Mouse (Mus musculus) heart, embryonic 11.5 days (tissue): ENCODE data around the gene Nfyc. TPM values are rescaled to one million over a fixed set of nuclear protein-coding genes. Genes with fewer than 3 reads are reported as not detected.
A peak's percentile ranks its signal among the peaks of the same experiment; 100 is the strongest.

Experiments used
- ATAC-seq: fragments of 200-750 bp; cut with Nextera tagmentation; replicated peaks from 2 replicates; pipeline ENCODE4 v1.8.0; 2017; ENCODE audit warnings: moderate library complexity; ENCODE audit not compliant: insufficient number of reproducible peaks, low FRiP score, low TSS enrichment
- H3K27ac ChIP-seq: fragments of 300-500 bp; sonication (generic); 2 replicates; pipeline ENCODE4 v1.5.1; 2014; ENCODE audit warnings: mild to moderate bottlenecking, low read depth, low read length
- H3K27me3 ChIP-seq: fragments of 300-500 bp; sonication (generic); 2 replicates; pipeline ENCODE4 v1.6.1; 2014; ENCODE audit warnings: mild to moderate bottlenecking, low read length, mixed read lengths; ENCODE audit not compliant: control insufficient read depth, insufficient read depth
- H3K36me3 ChIP-seq: fragments of 300-500 bp; sonication (generic); 2 replicates; pipeline ENCODE4 v1.6.1; 2014; ENCODE audit warnings: mild to moderate bottlenecking, low read length, moderate library complexity, mixed read lengths; ENCODE audit not compliant: control insufficient read depth, insufficient read depth
- H3K4me1 ChIP-seq: fragments of 300-500 bp; sonication (generic); 2 replicates; pipeline ENCODE4 v1.6.1; 2014; ENCODE audit warnings: low read length; ENCODE audit not compliant: control insufficient read depth, insufficient read depth
- H3K4me2 ChIP-seq: fragments of 300-500 bp; sonication (generic); 2 replicates; pipeline ENCODE4 v1.6.1; 2014; ENCODE audit warnings: mild to moderate bottlenecking, moderate library complexity
- H3K4me3 ChIP-seq: fragments of 300-500 bp; sonication (generic); 2 replicates; pipeline ENCODE4 v1.5.1; 2014; ENCODE audit warnings: low read depth, low read length
- H3K9ac ChIP-seq: fragments of 300-500 bp; sonication (generic); 2 replicates; pipeline ENCODE4 v1.6.1; 2014; ENCODE audit warnings: mild to moderate bottlenecking, low read depth, low read length, moderate library complexity
- H3K9me3 ChIP-seq: fragments of 300-500 bp; sonication (generic); replicated peaks from 2 replicates; pipeline ENCODE4 v1.6.1; 2016; ENCODE audit warnings: low read length; ENCODE audit not compliant: control insufficient read depth
- WGBS: fragments of 180-500 bp; shearing (Covaris S2); extraction: QIAGEN DNeasy Blood & Tissue Kit; methylation state at CpG from one replicate; pipeline ENCODE4 v1.1.7; 2014; ENCODE audit not compliant: insufficient replicate concordance; 5-methylcytosine and 5-hydroxymethylcytosine counted together
- polyA plus RNA-seq: library from polyadenylated mRNA; unstranded; fragments of >200 nt; fragmentation: Nextera tagmentation; extraction: Ambion mirVana; gene quantifications from 2 replicates; pipeline ENCODE4 v1.2.1, GENCODE M21; 2014

The Nfyc gene
- polyA plus RNA-seq, 1 experiment from 2014 or later: 117 TPM

DNA sequence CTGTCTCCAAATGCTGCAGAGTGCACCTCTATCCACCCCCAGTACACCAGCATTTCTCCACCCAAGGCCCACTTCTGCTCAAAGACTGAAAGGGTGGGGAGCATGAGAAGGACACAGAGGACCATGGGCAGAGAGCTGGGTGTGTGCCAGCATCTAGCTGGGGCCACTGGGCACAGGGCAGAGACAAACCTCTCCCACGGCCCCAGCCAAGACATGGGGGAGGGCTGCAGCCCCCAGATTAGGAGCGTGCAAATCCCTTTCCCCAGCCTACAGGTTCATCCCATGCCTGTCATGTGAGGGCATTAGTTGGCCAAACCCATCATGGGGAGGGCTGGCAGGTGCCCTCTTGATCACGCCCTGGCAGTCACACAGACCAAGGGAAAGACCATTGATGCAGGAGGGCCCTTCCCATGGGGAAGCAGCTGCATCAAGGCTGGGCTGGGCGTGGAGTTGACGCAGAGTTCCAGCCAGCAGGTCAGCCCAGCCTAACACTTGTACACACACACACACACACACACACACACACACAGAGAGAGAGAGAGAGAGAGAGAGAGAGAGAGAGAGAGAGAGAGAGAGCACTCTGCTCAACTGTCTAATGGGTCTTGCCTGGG lies 97.3 kb downstream of the Nfyc start:
- no peak overlapping the region for H3K4me3 ChIP-seq
- H3K27ac ChIP-seq: no peak overlapping the region
- no peak overlapping the region for H3K4me2 ChIP-seq
- no peak for ATAC-seq
- no peak overlapping the region for H3K9ac ChIP-seq
- no peaks in the 10 kb centered on the region for H3K36me3 ChIP-seq
- 71% methylated on average over 5 of the region's 5 CpGs for WGBS
- peaks cover 17% of the 10 kb centered on the region for H3K4me1 ChIP-seq
- H3K27me3 ChIP-seq: peaks cover 59% of the 10 kb centered on the region
- no peaks in the 10 kb centered on the region for H3K9me3 ChIP-seq

DNA sequence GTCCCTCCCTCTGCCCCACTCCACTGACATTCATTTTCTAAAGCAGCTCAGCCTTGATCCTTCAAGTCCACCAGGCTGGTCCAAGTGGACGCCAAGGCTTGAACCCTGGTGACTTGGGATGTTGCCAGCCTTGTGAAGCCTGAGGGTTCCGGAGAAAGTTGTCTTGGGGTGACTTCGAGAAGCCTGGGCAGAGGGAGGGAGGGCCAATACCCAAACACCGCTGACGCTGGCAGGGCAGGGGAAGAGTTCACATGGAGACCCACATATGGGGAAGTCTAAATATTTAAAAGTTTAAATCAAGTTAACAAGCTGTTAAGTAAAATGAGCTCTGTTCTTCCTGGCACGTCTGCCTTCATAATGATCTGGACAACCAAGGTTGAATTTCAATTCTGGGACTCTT lies 98.6 kb downstream of the Nfyc start:
- 72% methylated on average over 6 of the region's 6 CpGs for WGBS
- no peaks in the 10 kb centered on the region for H3K9me3 ChIP-seq
- peaks cover 48% of the 10 kb centered on the region for H3K27me3 ChIP-seq
- no peak overlapping the region for H3K27ac ChIP-seq
- no peak for ATAC-seq
- no peaks in the 10 kb centered on the region for H3K36me3 ChIP-seq
- no peak overlapping the region for H3K4me3 ChIP-seq
- H3K9ac ChIP-seq: no peak overlapping the region
- peaks cover 20% of the 10 kb centered on the region for H3K4me1 ChIP-seq
- no peak overlapping the region for H3K4me2 ChIP-seq

DNA sequence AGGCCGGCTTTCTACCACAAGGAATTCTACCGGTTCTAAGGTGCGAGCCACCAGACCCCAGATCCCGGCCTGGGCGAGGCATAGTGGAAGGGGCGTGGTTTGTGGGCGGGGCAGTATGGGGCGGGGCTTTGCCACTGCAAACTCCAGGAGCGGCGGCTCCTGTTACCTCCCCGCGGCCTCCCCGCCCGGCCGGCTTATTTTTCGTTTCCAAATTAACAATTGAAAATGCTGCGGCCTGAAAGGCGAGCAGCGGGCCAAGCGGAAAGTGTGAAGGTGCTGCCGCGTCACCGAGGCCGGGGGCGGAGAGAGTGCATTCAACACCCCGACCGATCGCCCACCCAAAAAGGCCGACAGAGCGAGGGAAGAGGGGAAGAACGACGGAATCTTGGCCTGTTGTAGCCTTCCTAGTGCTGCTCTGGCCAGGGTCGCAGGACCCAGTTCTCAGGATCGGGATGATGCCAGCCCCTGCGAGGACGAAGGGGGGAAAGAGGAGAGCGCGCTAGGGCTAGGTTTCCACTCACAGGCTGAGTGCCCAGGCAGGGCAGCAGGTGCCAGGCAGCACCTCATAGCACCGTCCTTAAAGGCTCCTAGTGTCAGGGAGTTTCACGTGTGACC lies 100.2 kb downstream of the Nfyc start:
- Histone ChIP-seq H3K4me3 (peak overlapping the region; percentile 60), H3K9me3 (no peaks in the 10 kb centered on the region), H3K4me2 (peak overlapping the region; percentile 98), H3K27ac (no peak overlapping the region), H3K27me3 (peaks cover 36% of the 10 kb centered on the region), H3K4me1 (peaks cover 21% of the 10 kb centered on the region), H3K9ac (peak overlapping the region; percentile 64), H3K36me3 (no peaks in the 10 kb centered on the region)
- WGBS: under 1% methylated on average over 40 of the region's 40 CpGs
- peak; percentile 89 for ATAC-seq

DNA sequence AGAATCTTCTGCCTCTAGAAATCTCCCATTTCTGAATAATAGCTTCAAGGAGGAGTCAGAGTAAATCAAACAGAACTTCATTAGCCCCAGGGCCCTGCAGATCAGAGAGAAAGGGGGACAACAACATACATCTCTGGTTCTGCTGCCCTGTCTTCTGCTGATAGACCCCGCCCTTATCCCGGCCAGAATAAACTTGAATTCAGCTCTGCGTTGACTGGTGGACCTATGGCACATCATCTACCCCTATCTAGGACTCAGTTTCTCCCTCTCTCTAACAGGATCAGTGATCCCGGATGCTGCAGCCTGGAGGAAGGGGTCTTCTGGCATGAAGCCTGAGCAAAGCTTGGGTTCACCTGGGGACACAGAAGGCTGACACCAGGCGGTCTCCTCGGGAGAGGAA lies 100.8 kb downstream of the Nfyc start:
- Histone ChIP-seq H3K4me3 (peak overlapping the region; percentile 60), H3K9me3 (no peaks in the 10 kb centered on the region), H3K27me3 (peaks cover 30% of the 10 kb centered on the region), H3K4me1 (peaks cover 27% of the 10 kb centered on the region), H3K27ac (no peak overlapping the region), H3K9ac (0 out of 2 replicates have a peak overlapping the region, but pooled peaks have one; percentile 3), H3K36me3 (no peaks in the 10 kb centered on the region), H3K4me2 (peak overlapping the region; percentile 98)
- 0 out of 2 replicates have a peak, but pooled peaks have one; percentile 25 for ATAC-seq
- WGBS: 27% methylated on average over 6 of the region's 6 CpGs

DNA sequence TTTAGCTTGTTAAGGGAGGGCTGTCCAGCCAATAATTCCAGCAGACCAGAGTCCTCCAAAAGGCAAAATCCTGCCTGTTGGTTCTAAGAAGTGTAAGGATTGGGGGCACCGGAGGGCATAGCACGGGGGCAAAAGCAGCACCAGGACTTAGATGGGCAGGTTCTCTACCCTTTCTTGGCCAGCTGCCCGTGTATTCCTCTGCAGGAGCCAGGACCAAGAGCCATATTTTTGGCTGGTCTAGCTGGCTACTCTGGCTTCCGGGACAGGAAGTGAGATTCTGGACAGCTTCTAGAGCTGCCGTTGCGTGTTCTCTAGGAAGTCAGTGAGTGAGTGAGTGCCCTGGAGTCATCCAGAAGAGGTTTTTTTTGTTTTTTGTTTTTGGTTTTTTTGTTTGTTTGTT lies 101.2 kb downstream of the Nfyc start:
- Histone ChIP-seq H3K36me3 (no peaks in the 10 kb centered on the region), H3K27me3 (peaks cover 28% of the 10 kb centered on the region), H3K4me2 (no peak overlapping the region), H3K9me3 (no peaks in the 10 kb centered on the region), H3K4me3 (no peak overlapping the region), H3K27ac (no peak overlapping the region), H3K9ac (no peak overlapping the region), H3K4me1 (peaks cover 29% of the 10 kb centered on the region)
- ATAC-seq: no peak
- 54% methylated on average over 6 of the region's 6 CpGs for WGBS

DNA sequence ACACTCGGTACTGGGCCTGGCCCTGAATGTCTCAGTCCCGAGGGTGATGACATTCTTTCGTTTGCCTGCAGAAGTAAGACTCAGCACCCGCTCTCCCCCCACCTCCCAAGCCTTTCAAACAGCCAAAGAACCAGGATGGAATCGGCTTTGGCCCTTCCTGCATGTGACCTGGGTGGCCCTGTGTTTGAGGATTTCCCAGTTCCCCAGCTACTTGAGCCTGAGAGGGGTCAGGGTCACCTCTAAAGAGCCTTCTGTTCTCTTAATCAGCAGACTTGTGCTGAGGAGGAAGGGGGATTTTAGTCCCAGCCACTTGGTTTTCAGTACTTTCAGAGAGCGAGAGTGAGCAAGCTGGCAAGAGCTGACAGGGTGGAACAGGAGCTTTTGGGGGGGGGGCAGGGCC lies 101.9 kb downstream of the Nfyc start:
- Histone ChIP-seq H3K4me2 (no peak overlapping the region), H3K9ac (no peak overlapping the region), H3K36me3 (no peaks in the 10 kb centered on the region), H3K4me3 (no peak overlapping the region), H3K27me3 (peaks cover 26% of the 10 kb centered on the region), H3K4me1 (peaks cover 29% of the 10 kb centered on the region), H3K27ac (no peak overlapping the region), H3K9me3 (no peaks in the 10 kb centered on the region)
- ATAC-seq: no peak
- 37% methylated on average over 6 of the region's 6 CpGs for WGBS

DNA sequence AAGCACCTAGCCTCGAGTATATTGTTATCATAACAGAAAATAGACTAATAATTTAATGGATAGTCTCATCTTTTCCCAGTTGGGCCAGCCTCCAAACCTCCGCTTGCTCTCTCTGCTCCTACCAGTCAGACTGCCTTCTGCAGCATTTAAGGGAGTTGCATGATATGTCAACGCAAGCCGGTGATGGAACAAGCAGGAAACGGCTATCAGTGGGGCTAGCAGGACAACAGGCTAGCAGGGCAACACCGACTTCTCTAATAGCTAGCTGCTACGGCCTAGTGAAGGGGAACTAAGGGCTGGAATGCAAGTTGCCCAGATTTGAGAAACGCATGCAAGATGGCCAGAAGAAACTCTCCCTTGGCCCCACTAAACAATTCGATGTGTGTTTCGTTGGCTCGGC lies 103.5 kb downstream of the Nfyc start:
- Histone ChIP-seq H3K9ac (no peak overlapping the region), H3K27me3 (peaks cover 21% of the 10 kb centered on the region), H3K27ac (no peak overlapping the region), H3K4me1 (peaks cover 29% of the 10 kb centered on the region), H3K4me3 (no peak overlapping the region), H3K36me3 (no peaks in the 10 kb centered on the region), H3K4me2 (no peak overlapping the region), H3K9me3 (no peaks in the 10 kb centered on the region)
- no peak for ATAC-seq
- 47% methylated on average over 11 of the region's 11 CpGs for WGBS

DNA sequence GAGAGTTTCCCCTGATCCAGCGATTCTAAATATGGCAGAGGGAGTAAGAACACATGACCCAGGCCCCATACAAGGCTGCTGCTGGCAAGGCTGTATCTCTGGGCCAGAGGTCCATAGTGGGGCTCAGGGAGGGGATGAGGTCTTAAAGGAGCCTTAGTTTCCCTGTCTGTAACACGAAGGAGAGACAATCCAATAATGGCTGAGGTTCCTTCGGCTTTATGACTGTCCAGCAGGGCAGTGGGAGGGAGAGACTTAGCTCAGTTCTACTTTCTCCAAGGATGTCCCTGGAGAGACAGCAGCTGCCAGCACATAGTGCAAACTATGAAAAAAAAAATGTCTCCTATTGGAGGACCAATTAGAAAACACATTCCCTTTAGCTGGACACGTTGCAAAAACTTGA lies 105.2 kb downstream of the Nfyc start:
- Histone ChIP-seq H3K27me3 (peaks cover 5% of the 10 kb centered on the region; the same call in 1 of the 2 replicates), H3K4me3 (no peak overlapping the region), H3K4me2 (no peak overlapping the region)

More for the DNA sequence above, 105.2 kb downstream of the Nfyc start:
- WGBS: 60% methylated on average over 4 of the region's 4 CpGs
- Histone ChIP-seq H3K9ac (no peak overlapping the region), H3K36me3 (no peaks in the 10 kb centered on the region), H3K27ac (no peak overlapping the region), H3K4me1 (peaks cover 23% of the 10 kb centered on the region), H3K9me3 (no peaks in the 10 kb centered on the region)
- ATAC-seq: no peak
